Mouse (Mus musculus) kidney, adult 2 months (tissue): ENCODE measurements around the gene Gm8267.
"Not testable (repeated sequence)": the region's sequence is repeated elsewhere in the genome, so short reads cannot be mapped to it uniquely, and the experiment has no call there.

Experiments used
- CTCF ChIP-seq: fragments of 200-500 bp; conservative IDR thresholded peaks from 2 replicates; pipeline ENCODE4 v1.5.1; 2011; ENCODE audit warnings: low read depth, mild to moderate bottlenecking, control low read depth, low read length, moderate library complexity, mixed read lengths; ENCODE audit not compliant: insufficient read depth, insufficient read length
- POLR2A ChIP-seq: fragments of 200-500 bp; IDR thresholded peaks from one replicate; pipeline ENCODE4 v1.6.1; 2011; ENCODE audit warnings: low read depth, low read length, control low read depth

DNA sequence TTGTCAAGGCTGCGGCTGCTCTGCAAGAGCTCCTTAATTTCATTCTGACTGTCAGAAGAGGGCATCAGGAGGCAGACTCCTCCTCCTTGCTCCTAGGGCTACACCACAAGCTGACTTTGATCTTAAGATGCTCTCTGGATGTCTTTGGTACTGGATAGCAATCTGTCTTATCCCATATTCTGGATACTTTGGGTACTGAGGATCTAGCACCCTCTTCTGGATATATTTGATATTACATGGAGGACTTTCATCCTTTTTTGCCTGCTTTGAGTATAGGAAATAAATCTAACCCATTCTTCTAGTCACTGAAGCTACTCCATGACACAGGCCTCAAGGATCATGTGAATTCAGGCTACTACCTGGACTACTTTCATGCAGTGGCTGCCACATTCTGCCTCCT lies 7.4 kb downstream of the Gm8267 start:
- not testable (repeated sequence) for TF ChIP-seq CTCF, POLR2A
